Mouse (Mus musculus) kidney, embryonic 15.5 days (tissue): ENCODE data around the gene Itgb3. TPM values are rescaled to one million over a fixed set of nuclear protein-coding genes. Genes with fewer than 3 reads are reported as not detected.
A peak's percentile ranks its signal among the peaks of the same experiment; 100 is the strongest.

Experiments used
- ATAC-seq: fragments of 200-750 bp; cut with Nextera tagmentation; replicated peaks from 2 replicates; pipeline ENCODE4 v1.8.0; 2017; ENCODE audit warnings: moderate TSS enrichment; ENCODE audit not compliant: low FRiP score
- H3K27ac ChIP-seq: fragments of 300-500 bp; sonication (generic); 2 replicates; pipeline ENCODE4 v1.5.1; 2015; ENCODE audit warnings: mild to moderate bottlenecking, inconsistent platforms
- H3K27me3 ChIP-seq: fragments of 300-500 bp; sonication (generic); 2 replicates; pipeline ENCODE4 v1.6.1; 2015; ENCODE audit warnings: inconsistent platforms
- H3K36me3 ChIP-seq: fragments of 300-500 bp; sonication (generic); 2 replicates; pipeline ENCODE4 v1.6.1; 2015; ENCODE audit warnings: inconsistent platforms
- H3K4me1 ChIP-seq: fragments of 300-500 bp; sonication (generic); 2 replicates; pipeline ENCODE4 v1.6.1; 2015; ENCODE audit warnings: inconsistent platforms
- H3K4me2 ChIP-seq: fragments of 300-500 bp; sonication (generic); 2 replicates; pipeline ENCODE4 v1.6.1; 2015; ENCODE audit warnings: moderate library complexity, mild to moderate bottlenecking, inconsistent platforms
- H3K4me3 ChIP-seq: fragments of 300-500 bp; sonication (generic); replicated peaks from 2 replicates; pipeline ENCODE4 v1.5.1; 2015; ENCODE audit warnings: mild to moderate bottlenecking, inconsistent platforms
- H3K9ac ChIP-seq: fragments of 300-500 bp; sonication (generic); 2 replicates; pipeline ENCODE4 v1.6.1; 2015; ENCODE audit warnings: mild to moderate bottlenecking, inconsistent platforms
- H3K9me3 ChIP-seq: fragments of 300-500 bp; sonication (generic); replicated peaks from 2 replicates; pipeline ENCODE4 v1.6.1; 2016; ENCODE audit warnings: inconsistent platforms
- WGBS: fragments of 180-500 bp; shearing (Covaris S2); methylation state at CpG from one replicate; pipeline ENCODE4 v1.1.7; 2015; ENCODE audit warnings: mixed read lengths; 5-methylcytosine and 5-hydroxymethylcytosine counted together
- polyA plus RNA-seq: library from polyadenylated mRNA; unstranded; fragments of >200 nt; fragmentation: Nextera tagmentation; extraction: Ambion mirVana; gene quantifications from 2 replicates; pipeline ENCODE4 v1.2.1, GENCODE M21; 2015

The Itgb3 gene
- polyA plus RNA-seq, 1 experiment from 2014 or later: 3.4 TPM

DNA sequence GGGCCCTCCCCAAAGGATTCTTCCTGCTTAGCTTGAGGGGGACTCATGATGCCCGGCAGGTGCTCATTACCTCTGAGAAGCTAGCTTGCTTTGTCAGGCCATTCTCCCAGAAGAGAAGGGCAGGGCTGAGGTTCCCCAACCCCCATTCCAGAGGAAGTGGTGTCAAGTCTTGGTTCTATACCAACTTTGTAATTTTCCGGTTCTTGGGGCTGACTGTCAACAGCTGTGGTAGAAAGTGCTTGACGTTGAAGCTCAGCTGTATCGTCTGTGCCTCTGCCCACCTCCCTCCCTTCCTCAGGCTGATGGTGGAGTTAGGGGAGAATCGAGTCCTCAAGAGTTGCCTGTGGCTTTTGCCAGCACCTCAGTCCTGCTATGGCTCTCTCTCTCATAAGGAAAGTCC, 59.6 kb downstream of the Itgb3 start:
- Histone ChIP-seq H3K4me3 (no peak overlapping the region), H3K36me3 (no peaks in the 10 kb centered on the region), H3K4me2 (no peak overlapping the region), H3K9ac (no peak overlapping the region), H3K27me3 (no peaks in the 10 kb centered on the region), H3K4me1 (peaks cover 3% of the 10 kb centered on the region), H3K27ac (no peak overlapping the region), H3K9me3 (no peaks in the 10 kb centered on the region)
- WGBS: 63% methylated on average over 5 of the region's 5 CpGs
- ATAC-seq: no peak

DNA sequence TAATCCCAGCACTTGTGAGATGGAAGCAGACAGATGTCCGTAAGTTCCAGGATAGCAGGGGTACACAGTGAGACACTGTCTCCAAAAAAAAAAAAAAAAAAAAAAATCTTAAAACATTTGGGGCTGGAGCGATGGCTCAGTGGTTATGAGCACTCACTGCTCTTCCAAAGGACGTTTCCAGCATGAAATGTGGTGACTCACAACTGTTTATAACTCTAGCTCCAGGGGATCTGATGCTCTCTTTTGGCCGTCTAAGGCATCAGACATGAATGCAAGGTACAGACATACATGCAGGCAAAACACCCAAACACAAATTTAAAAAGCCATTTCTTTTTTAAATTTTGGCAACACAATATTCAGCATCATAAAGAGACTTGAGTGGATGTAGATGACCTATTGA, 65.6 kb downstream of the Itgb3 start:
- Histone ChIP-seq H3K9me3 (no peaks in the 10 kb centered on the region; the same call in 1 of the 2 replicates), H3K36me3 (no peaks in the 10 kb centered on the region), H3K9ac (no peak overlapping the region), H3K27ac (no peak overlapping the region), H3K4me2 (no peak overlapping the region), H3K27me3 (no peaks in the 10 kb centered on the region), H3K4me3 (no peak overlapping the region), H3K4me1 (no peaks in the 10 kb centered on the region)
- 76% methylated on average over 4 of the region's 4 CpGs for WGBS
- ATAC-seq: no peak

DNA sequence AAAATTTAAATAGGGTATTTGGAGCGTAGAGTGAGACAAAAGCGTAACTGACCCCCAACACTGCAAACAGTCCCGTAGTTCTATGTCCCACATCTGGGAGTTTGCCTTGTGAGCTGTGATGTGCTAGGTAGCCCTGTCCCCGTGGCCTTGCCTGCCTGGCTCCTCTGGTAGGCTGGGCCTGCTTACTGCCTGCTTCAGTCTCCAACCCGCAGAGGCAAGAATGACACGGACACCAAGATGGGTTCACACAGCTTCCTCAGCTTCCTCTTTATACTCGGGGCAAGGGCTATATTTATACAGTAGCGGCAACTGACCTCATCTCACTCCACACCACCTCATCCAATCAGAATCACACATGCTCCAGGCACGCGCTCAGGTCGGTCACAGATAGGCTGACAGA, 67.0 kb downstream of the Itgb3 start:
- Histone ChIP-seq H3K9ac (no peak overlapping the region), H3K27ac (no peak overlapping the region), H3K4me3 (no peak overlapping the region), H3K9me3 (no peaks in the 10 kb centered on the region; the same call in 1 of the 2 replicates), H3K4me1 (no peaks in the 10 kb centered on the region), H3K27me3 (no peaks in the 10 kb centered on the region), H3K4me2 (no peak overlapping the region), H3K36me3 (no peaks in the 10 kb centered on the region)
- 93% methylated on average over 11 of the region's 11 CpGs for WGBS
- ATAC-seq: no peak

DNA sequence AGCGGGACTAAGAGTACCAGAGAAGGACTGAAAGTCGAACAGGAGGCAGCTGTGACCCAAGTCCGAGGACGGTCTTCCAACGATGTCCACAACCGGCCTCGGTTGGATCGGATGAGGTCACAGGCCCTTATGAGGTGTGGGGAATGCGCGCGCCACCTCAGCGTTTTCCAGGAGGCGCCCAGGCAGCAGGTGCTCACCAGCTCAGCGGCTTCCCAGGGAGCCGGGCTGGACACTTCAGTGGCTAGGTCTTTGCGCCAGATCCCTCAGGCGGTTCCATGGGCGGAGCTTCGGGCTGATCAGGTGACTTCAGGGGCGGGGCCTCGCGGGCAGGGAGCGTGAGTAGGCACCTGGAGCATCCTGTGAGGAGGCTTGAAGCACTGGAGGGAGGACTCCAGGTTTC, 77.7 kb downstream of the Itgb3 start, which contains the start of gene Gm11639:
Gm11639 (plus strand) TSS at position 160 of the 400 bp plus-strand sequence.
- Histone ChIP-seq H3K27me3 (0 out of 2 replicates have a peak, but pooled peaks cover 2% of the 10 kb centered on the region), H3K36me3 (no peaks in the 10 kb centered on the region), H3K9me3 (no peaks in the 10 kb centered on the region), H3K4me2 (peak within 1 kb of the TSS; percentile 48), H3K9ac (no peak within 1 kb of the TSS), H3K4me3 (peak within 1 kb of the TSS; percentile 18), H3K27ac (no peak within 1 kb of the TSS), H3K4me1 (0 out of 2 replicates have a peak, but pooled peaks cover 4% of the 10 kb centered on the region)
- 0 out of 2 replicates have a peak, but pooled peaks have one; percentile 33 for ATAC-seq
- 31% methylated on average over 23 of the region's 23 CpGs for WGBS

DNA sequence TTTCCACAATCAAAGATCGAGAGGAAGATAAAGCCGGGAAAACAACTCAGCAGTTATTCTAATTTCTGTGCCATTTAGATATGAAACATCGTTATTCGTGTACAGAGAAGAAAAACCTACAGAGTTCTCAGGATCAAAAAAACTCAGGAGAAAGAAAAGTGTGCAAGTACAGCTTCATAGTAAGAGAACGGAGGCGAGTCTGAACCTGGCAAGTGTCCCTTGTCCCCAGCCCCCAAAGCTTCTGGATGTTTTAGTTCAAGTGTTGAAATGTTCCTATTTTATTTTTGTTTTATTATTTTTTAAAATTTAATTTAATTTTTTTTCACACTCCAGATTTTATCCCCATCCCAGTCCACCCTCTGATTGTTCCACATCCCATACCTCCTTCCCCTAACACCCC, 85.4 kb downstream of the Itgb3 start:
- Histone ChIP-seq H3K4me1 (no peaks in the 10 kb centered on the region), H3K9ac (no peak overlapping the region), H3K4me3 (no peak overlapping the region), H3K27ac (no peak overlapping the region), H3K36me3 (no peaks in the 10 kb centered on the region), H3K4me2 (no peak overlapping the region), H3K27me3 (no peaks in the 10 kb centered on the region), H3K9me3 (no peaks in the 10 kb centered on the region)
- no peak for ATAC-seq
- WGBS: 87% methylated on average over 6 of the region's 6 CpGs

DNA sequence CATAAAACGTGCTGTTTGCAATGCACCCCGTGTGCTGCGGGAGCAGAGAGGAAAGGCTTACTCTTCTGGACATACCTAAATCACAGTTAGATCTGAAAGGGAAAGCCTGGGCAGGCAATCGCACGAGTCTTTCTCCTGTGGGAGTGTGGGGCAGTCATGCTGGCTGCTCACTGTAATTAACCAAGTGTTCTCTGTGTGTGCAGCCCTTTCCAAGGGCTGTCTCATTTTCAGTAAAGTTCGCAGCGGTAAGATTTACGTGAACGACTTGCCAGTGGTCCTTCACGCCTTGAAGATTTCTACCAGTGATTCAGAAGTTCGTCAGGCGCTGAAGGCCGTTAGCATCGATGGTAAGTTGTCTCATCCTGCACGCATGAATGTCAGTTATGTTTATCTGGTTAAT, 96.3 kb downstream of the Itgb3 start:
- WGBS: 25% methylated on average over 15 of the region's 15 CpGs
- Histone ChIP-seq H3K27ac (no peak overlapping the region), H3K27me3 (no peaks in the 10 kb centered on the region), H3K9me3 (no peaks in the 10 kb centered on the region), H3K9ac (no peak overlapping the region), H3K4me1 (0 out of 2 replicates have a peak, but pooled peaks cover 9% of the 10 kb centered on the region), H3K36me3 (no peaks in the 10 kb centered on the region), H3K4me3 (peak overlapping the region; percentile 17; the same call in 1 of the 2 replicates), H3K4me2 (peak overlapping the region; percentile 45)
- ATAC-seq: peak; percentile 73

DNA sequence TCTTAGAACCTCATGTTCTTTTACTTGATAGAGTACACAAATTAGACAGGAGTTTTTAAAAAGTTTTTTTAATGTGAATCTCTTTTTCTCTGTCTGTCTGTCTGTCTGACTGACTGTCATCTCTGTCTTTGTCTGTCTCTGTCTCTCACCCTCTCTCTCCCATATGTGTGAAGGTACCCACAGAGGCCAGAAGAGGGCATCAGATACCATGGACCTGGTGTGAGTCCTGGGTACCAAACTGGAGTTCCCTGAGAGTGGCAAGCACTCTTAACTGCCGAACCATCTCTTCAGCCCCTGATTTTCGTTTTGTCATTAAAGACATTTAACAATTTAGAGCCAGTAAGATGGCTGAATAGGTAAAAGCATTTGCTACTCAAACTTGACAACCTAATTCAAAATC, 99.3 kb downstream of the Itgb3 start:
- no peak overlapping the region for H3K27ac ChIP-seq
- no peak overlapping the region for H3K9ac ChIP-seq
- H3K4me1 ChIP-seq: 0 out of 2 replicates have a peak, but pooled peaks cover 9% of the 10 kb centered on the region
- H3K4me3 ChIP-seq: no peak overlapping the region
- H3K36me3 ChIP-seq: no peaks in the 10 kb centered on the region
- no peak for ATAC-seq
- H3K9me3 ChIP-seq: no peaks in the 10 kb centered on the region
- no peak overlapping the region for H3K4me2 ChIP-seq
- H3K27me3 ChIP-seq: no peaks in the 10 kb centered on the region
- 65% methylated on average over 2 of the region's 2 CpGs for WGBS

Other genes with a start within 250 kb of the Itgb3 start
- gene Kansl1, start 139.1 kb upstream of the Itgb3 start, polyA plus RNA-seq: 22.8 and 23.0 TPM in 2 replicates
- 38.2 and 43.3 TPM in 2 replicates for gene Cdc27, start 57.4 kb upstream of the Itgb3 start, polyA plus RNA-seq
- gene Myl4, start 57.3 kb upstream of the Itgb3 start, polyA plus RNA-seq: 16.9 and 29.9 TPM in 2 replicates
- gene Gm11639, start 77.7 kb downstream of the Itgb3 start, polyA plus RNA-seq: 0.17 and 0.30 TPM in 2 replicates